Mouse (Mus musculus) cerebellum, adult (tissue): ENCODE results near the gene Dusp27.

ENCODE experiments used
- ATAC-seq: cut with Nextera tagmentation; 2 replicates; pipeline ENCODE4 v1.9.2; 2017; ENCODE audit warnings: mild to moderate bottlenecking, moderate library complexity, mixed read lengths; ENCODE audit not compliant: insufficient number of reproducible peaks, low FRiP score, low TSS enrichment

Gene Dusp27

GRCm38 (mm10) chr1:166127719-166128118 is at the start of gene Dusp27:
Dusp27 (minus strand) TSS chr1:166127922.
- ATAC-seq: no peak

DNA sequence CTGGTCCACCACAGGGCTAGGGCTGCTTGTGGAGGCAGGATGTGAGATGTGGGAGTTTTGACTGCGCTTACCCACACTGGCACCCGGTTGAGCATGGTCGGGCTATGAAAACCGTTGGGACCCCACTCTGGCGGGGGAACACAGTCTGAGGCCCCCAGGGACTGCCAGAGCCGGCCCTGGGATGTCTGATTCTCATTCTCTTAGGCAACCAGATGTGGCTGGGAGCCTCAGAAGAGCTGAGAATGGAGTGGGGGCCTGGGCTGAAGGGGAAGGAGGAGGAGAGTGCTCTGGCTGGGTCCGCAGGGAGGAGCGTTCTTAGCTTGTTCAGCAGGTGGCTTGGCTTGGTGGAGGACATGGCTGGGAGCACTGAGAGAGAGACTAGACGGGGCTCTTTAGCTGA is 45.9 kb upstream of the Dusp27 start:
- ATAC-seq: no peak

DNA sequence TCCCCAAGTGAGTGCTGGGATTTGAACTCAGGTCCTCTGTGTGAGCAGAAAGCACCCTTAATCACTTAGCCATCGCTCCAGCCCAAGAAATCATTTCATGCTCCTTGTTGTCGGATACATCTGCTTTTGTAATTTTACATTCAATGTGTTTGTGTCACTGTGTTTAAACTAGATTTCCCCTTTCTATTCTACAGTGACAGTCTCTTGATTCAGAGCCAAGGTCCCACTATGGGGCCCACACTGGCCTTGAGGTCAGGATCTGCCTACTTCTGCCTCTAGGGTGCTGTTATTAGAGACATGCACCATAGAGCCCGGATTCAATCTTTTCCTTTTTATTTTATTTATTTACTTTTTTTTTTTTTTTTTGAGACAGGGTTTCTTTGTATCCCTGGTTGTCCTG is 45.3 kb upstream of the Dusp27 start:
- no peak for ATAC-seq

GRCm38 (mm10) chr1:166170852-166171251 is 43.1 kb upstream of the Dusp27 start:
- ATAC-seq: no peak

DNA sequence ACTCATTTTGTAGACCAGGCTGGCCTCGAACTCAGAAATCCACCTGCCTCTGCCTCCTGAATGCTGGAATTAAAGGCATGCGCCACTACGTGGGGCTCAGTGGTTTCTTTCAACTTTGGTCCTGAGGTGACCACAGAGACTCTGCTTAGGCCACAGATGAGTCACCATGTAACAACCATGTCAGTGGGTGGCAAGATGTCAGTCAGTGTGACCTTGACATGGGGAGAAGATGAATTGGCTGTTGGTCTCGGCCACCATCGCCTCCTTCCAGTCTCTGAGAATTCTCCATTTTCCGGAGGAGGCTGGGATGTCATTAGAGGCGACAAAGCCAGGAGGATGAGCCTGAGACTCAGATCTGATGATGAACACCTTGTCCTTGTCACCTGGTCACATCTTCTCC is 42.0 kb upstream of the Dusp27 start:
- ATAC-seq: no peak

GRCm38 (mm10) chr1:166168017-166168416 is 40.3 kb upstream of the Dusp27 start:
- no peak for ATAC-seq

GRCm38 (mm10) chr1:166167405-166167804 is 39.7 kb upstream of the Dusp27 start:
- ATAC-seq: no peak

- ATAC-seq: no peak
Measured at GRCm38 (mm10) chr1:166165159-166165558, 37.4 kb upstream of the Dusp27 start.

- no peak for ATAC-seq
Measured at GRCm38 (mm10) chr1:166164580-166164979, 36.9 kb upstream of the Dusp27 start.

GRCm38 (mm10) chr1:166160569-166161445 is 33.1 kb upstream of the Dusp27 start:
- ATAC-seq: peak; percentile 56

DNA sequence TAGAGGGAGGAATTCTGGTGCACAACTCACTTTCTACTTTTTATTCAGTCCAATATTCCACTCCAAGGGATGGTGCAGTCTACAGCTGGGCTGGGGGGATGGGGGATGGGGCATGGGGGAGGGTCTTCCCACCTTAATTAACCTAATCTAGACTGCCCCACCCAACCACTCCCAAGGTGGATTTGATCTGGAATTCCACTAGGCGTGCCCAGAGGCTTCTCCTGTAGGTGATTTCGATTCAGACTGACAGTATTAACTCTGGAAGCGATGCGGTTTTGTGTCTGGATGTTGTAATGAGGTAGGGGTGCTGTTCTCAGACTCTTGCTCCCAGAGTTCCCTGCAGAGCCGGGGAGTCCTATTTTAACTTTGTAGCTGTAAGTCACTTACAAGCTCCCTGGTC is 32.4 kb upstream of the Dusp27 start:
- no peak for ATAC-seq

DNA sequence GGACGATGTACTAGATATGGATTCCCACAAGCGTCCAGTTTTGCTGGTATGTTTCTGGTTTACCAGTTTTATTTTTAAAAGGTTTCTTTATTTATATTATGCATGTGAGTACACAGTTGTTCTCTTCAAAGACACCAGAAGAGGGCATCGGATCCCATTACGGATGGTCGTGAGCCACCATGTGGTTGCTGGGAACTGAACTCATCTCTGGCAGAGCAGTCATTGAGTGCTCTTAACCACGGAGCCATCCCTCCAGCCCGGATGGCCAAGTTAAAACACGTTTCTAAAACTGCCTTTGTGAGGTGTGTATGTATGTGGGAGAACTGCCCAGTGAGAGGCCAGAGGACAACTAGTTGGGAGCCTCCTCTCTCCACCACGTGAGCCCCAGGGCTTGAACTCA is 30.9 kb upstream of the Dusp27 start:
- no peak for ATAC-seq

- no peak for ATAC-seq
Measured at GRCm38 (mm10) chr1:166157712-166158111, 30.0 kb upstream of the Dusp27 start.

DNA sequence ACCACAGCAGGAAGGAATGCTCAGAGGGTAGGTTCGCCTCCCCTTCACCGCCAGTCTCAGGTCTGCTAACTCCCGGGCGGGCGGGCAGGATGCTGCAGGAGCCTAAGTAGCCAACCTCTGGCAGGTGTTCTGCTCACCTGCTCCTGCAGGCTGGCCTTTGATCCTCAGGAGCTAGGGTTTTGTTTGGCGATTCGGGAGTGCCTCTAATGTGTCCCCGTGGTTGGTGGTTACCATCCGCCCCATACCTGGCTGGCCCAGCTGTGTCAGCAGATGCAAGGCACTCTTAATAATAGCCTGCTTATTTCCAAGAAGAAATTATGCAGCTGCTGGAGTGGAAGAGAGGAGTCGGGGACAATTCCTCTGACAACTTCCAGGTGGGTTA is 27.4 kb upstream of the Dusp27 start:
- ATAC-seq: no peak

DNA sequence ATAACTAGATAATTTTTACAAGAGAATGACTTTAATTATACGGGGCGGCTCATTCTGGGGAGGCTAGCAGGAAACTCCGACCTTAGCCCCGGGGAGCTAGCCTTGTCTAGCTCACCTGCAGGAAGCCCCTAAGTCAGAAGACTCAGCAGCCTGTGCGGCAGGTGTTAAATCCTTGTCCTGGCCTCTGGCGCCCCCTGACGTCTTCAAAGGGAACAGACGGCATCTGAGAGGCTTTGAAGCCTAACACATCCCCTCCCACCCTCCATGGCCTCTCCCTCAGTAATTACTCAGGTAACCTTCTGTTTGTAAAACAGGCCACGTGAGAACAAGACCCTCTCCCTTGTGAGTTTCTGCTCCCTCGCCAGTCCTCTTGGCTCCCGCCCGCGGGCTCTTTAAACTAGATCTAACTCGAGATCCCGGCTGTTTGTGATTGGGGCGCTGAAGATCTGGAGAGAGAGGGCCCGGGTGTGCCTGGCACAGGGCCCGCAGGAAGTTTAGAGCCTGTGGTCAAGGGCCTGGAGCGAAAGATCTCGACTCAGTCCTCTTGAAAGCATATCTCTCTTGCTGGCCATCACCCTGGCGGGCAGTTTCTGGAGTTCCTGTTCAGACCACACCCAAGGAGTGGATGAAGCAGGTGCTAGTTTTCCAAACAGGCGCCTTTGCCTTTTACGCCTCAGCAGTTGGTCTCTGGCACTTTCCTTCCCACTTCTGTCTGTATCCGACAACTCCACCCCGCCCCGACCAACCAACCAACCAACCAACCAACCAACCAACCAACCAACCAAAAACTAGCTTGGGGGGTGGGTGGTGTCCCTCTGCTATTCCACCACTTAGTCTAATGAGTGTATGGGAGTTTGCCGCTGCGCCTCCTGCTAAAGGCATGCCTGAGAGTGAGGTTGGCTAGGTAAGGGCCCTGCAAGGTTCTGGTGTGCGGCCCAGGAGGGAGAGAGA is 26.7 kb upstream of the Dusp27 start:
- peak; percentile 70 for ATAC-seq

DNA sequence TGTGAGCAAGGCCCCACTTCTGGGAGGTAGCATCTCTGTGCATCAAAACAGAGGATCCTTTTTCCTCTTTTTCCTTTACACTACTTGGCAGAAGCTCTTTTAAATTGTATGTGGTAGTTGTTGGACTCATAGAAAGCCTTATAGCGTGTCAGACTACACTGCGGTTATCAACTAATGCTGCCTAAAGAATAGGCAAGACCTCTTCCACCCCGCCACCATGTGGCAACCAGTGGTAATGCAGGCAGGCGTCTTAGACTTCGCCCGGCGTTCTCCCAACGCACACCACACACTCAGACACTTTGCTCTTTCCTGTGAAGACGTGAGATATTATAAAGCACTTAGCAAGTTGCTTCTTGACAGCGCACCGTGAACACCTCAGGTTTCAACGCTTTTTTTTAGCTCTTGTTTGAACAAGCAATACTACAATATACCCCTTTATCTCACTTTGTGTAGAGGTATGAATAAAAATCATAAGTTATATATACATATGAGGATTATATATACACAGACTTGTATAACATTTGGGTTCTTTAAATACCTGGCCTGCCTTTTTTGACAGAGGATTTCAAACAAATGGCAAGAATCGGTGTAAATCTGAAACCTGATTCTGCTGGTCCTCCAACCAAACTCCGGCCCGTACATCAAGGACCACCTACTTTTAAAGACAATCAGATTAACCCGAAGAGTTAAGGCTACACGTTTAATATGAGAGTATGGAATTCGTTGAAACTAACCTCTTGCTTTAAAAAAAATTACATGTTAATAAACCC is 25.8 kb upstream of the Dusp27 start:
- 0 out of 2 replicates have a peak, but pooled peaks have one; percentile 42 for ATAC-seq

DNA sequence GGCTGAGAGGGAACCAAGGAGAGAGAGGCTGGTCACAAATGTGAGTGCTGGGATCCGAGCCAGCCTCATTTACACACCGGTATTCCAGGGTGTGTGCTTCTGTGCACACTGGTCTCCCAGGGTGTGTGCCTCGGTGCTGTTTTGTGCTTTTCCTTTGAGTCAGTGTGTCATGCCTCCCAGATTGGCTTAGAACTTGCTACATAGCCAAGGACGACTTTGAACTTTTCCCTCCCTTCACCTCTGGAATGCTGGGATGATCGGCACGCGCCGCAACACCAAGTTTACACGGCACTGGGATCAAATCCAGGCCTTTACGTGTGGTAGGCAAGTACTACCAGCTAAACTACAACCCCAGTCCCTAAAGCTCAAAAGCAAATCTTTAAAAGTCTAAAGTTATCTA is 24.3 kb upstream of the Dusp27 start:
- no peak for ATAC-seq

DNA sequence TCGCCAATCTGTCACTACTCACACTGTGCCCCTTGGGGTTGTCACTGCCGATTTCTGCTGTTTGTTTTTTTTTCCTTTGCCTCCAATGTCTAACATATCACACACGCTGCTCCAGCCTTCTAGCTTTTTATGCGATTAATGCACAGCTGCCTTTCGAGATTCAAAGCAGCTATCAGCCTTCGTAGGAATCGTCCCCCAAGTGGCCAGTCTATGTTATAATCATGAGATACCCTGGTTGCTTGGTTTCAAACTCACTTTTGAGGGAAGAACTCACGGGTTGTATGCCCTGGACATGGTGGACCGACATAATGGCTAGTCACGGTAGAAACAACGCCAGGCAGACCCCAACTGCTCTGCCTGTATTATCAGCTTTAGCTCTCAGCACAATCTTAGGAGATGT is 23.6 kb upstream of the Dusp27 start:
- ATAC-seq: no peak

GRCm38 (mm10) chr1:166150035-166150434 is 22.3 kb upstream of the Dusp27 start:
- ATAC-seq: no peak

GRCm38 (mm10) chr1:166149441-166149840 is 21.7 kb upstream of the Dusp27 start:
- no peak for ATAC-seq
